Mouse (Mus musculus) layer of hippocampus, adult 9-11 months (tissue): ENCODE measurements around the gene Ica1l.

Experiments
- DNase-seq: peaks from one replicate; pipeline ENCODE4 v3.0.0; 2022

Ica1l gene

DNA sequence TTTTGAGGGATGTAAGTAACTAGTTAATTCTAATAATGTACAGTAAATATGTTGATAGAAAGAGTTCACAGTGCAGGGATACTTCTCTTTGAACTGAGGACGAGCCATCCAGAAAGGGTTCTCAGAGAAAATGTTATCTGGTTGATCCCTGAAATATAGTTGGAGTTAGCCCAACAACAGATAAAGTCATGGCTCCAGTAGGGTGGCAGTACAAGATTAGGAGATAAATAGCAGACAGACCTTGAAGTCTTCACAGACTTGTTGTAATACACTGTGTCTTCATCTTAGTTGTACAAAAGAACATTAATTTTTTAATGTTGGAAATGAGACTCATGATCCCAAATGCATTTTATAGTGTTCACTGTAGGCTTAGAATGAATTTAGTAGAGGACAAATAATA is 83.0 kb downstream of the Ica1l start:
- DNase-seq: no peak

DNA sequence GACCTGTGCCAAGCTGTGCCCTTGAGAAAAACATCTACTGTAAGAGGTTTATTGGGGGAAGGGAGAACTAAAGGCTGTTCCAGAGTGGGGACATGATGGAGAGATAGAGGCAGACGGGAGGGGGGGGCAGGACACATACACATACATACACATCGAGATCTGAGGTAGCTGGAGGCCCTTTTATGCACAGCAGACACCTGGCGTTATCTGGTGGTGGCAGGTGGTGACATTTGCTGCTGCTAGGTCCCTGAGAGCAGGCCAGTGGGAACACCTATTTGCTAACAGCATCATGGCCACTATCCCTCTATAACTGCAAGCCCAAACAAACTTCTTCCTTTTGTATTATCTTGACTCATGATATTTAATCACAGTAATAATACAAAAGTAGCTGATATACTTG is 85.8 kb downstream of the Ica1l start:
- no peak for DNase-seq

DNA sequence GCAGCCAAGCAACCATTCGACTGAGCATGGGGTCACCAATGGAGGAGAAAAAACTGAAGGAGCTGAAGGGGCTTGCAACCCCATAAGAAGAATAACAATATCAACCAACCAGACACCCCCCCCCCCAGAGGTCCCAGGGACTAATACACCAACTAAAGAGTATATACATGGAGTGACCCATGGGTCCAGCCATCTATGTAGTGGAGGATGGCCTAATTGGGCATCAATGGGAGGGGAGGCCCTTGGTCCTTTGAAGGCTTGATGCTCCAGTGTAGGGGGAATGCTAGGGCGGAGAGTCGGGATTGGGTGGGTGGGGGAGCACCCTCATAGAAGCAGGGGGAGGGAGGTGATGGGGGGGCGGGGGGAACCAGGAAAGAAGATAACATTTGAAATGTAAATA is 95.5 kb downstream of the Ica1l start:
- no peak for DNase-seq

DNA sequence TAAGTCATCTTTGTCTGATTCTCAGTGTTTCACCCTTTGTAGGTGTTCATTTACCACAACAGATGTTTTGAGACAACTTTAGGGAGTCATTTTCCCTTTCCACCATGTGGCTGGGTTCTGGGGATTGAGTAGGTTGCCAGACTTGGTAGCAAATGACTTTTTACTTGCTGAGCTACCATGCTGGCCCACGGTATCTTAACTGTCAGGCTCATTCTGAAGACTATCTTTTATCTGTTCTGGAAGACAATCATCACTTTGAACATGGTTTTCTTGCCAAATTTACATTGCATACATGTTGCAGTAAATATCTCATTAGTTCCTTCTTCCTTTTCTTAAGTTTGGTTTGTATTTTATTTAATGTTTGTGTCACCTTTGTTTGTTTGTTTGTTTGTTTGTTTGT is 97.0 kb downstream of the Ica1l start:
- DNase-seq: no peak

DNA sequence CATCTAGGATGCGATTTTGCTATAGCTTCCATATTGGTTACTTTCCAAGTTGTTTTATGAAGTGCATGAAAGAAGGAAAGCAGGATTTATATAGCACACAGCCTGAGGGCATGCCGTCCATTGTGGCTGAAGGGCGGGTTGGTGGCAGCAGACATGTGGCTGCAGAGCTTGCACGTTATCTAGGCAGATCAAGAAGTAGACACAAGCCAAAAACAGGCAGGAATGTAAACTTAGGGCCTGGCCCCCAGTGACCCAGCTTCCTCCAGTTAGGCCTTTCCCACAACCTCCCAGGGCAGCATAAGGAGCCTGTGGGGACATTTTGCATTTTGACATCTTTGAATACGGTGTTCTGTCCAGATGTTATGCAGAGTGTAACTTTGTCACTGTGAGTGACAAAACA is 99.2 kb downstream of the Ica1l start:
- DNase-seq: no peak

DNA sequence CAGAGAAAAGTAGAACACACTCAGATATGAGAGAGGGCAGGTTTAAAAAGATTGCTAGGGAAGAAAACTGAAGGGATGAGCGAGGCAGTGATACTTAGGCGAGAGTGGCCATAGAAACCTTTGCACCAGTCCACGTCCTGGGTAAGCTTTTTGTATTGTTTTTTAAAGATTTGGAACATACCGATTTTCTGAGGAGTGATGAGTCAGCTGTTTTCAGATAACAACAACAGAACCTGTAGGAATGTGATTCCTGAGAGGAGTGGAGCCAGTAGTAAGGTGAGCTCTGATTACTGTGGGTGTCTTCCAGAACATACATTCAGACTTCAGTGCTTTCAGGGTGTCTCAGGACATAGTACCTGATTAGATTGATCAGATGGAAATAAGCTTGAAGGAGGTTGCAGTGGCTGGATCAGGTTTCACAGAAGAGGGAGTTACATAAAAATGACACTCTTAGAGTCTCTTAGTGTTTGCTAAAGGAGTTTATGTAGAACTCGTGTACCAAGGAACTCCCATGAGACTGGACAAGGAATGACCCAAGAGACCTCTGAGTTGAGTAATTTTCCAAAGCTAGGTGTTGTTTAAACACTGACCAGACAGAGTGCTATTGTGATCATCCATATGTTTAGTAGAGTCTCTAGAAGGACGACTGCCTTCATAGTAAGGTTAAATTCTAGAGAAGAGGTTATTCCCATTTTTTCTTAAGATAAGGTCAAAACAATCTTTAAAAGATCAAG is 100.8 kb downstream of the Ica1l start:
- no peak for DNase-seq

DNA sequence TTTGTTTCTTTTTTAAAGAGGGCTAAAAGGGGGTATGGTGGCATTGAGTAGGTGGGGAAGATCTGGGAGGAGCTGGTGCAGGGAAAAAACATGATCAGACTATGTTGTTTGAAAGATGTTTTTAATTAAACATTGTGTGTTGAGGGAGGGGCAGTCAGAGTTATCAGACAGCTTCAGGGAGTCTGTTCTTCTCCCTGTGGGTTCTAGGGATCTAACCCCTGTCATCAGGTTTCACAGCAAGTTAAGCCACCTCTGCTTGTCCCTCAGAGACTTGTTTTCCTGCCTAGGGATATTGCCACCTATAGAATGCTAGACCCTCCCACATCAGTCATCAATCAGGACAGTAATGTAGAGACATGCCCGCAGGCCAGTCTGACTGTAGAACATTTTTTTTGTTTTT is 101.9 kb downstream of the Ica1l start:
- no peak for DNase-seq

DNA sequence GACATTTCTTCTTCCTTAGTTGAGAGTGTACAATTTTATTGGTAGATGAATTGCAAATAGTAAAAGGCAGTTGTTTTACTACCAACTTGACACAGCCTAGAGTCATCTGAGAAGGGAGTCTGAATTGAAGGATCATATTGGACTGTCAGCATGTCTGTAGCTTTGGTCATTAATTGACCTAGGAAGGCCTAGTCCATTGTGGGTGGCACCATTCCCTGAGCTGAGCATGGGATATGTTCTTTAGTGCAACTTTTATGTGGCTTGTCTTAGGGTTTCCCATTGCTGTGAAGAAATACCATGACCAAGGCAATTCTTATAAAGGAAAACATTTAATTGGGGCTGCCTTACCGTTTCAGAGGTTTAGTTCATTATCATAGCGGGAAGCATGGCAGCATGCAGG is 110.0 kb downstream of the Ica1l start:
- DNase-seq: no peak
